Mouse (Mus musculus): ENCODE data around the gene Ddx31. TPM values are rescaled to one million over a fixed set of nuclear protein-coding genes. Genes with fewer than 3 reads are reported as not detected.

The Ddx31 gene
- polyA plus RNA-seq, 1 experiment from 2014 or later, result 12.7 TPM

GRCm38 (mm10) chr2:28915104-28915738, 75.0 kb downstream of the Ddx31 start:
- Histone ChIP-seq H3K9me3 (replicated peaks; ENCODE audit: control insufficient read depth, low read length) (no peaks in the 10 kb centered on the region), H3K36me3 (ENCODE audit: control insufficient read depth, insufficient read depth, low read length) (no peaks in the 10 kb centered on the region), H3K4me3 (replicated peaks; ENCODE audit: low read length) (no peak overlapping the region), H3K9ac (ENCODE audit: low read length) (no peak overlapping the region), H3K27me3 (ENCODE audit: control insufficient read depth, insufficient read depth, low read length) (peaks cover 94% of the 10 kb centered on the region), H3K4me1 (ENCODE audit: control insufficient read depth, insufficient read depth, low read length) (peaks cover 6% of the 10 kb centered on the region), H3K4me2 (ENCODE audit: low read depth, low read length) (no peak overlapping the region), H3K27ac (ENCODE audit: low read length) (no peak overlapping the region)
- WGBS, result 4% methylated on average over 22 of the region's 22 CpGs
- ATAC-seq (ENCODE audit: insufficient read depth, low FRiP score), result no peak

- Histone ChIP-seq H3K27ac (ENCODE audit: low read length) (no peak overlapping the region), H3K4me2 (ENCODE audit: low read depth, low read length) (peak overlapping the region; percentile 27; the same call in 1 of the 2 replicates), H3K4me3 (replicated peaks; ENCODE audit: low read length) (peak overlapping the region; percentile 11; the same call in 1 of the 2 replicates), H3K9me3 (replicated peaks; ENCODE audit: control insufficient read depth, low read length) (no peaks in the 10 kb centered on the region), H3K9ac (ENCODE audit: low read length) (no peak overlapping the region), H3K36me3 (ENCODE audit: control insufficient read depth, insufficient read depth, low read length) (no peaks in the 10 kb centered on the region), H3K4me1 (ENCODE audit: control insufficient read depth, insufficient read depth, low read length) (peaks cover 6% of the 10 kb centered on the region), H3K27me3 (ENCODE audit: control insufficient read depth, insufficient read depth, low read length) (peaks cover 92% of the 10 kb centered on the region)
- ATAC-seq (ENCODE audit: insufficient read depth, low FRiP score), result peak; percentile 82; the same call in 1 of the 2 replicates
- 1% methylated on average over 50 of the region's 50 CpGs for WGBS
These were observed 75.7 kb downstream of the Ddx31 start for GRCm38 (mm10) chr2:28915768-28916512.

GRCm38 (mm10) chr2:28916513-28916865, 76.3 kb downstream of the Ddx31 start, which contains the start of gene Barhl1:
Barhl1 (minus strand) TSS chr2:28916668.
- no peak within 1 kb of the TSS for H3K27ac ChIP-seq (ENCODE audit: low read length)
- WGBS, result 3% methylated on average over 18 of the region's 18 CpGs
- H3K4me2 ChIP-seq (ENCODE audit: low read depth, low read length), result peak within 1 kb of the TSS; percentile 27; the same call in 1 of the 2 replicates
- no peak for ATAC-seq (ENCODE audit: insufficient read depth, low FRiP score)
- H3K9ac ChIP-seq (ENCODE audit: low read length), result no peak within 1 kb of the TSS
- H3K4me1 ChIP-seq (ENCODE audit: control insufficient read depth, insufficient read depth, low read length), result peaks cover 6% of the 10 kb centered on the region
- H3K9me3 ChIP-seq (replicated peaks; ENCODE audit: control insufficient read depth, low read length), result no peaks in the 10 kb centered on the region
- H3K36me3 ChIP-seq (ENCODE audit: control insufficient read depth, insufficient read depth, low read length), result no peaks in the 10 kb centered on the region
- peak within 1 kb of the TSS; percentile 11; the same call in 1 of the 2 replicates for H3K4me3 ChIP-seq (replicated peaks; ENCODE audit: low read length)
- H3K27me3 ChIP-seq (ENCODE audit: control insufficient read depth, insufficient read depth, low read length), result peaks cover 90% of the 10 kb centered on the region

GRCm38 (mm10) chr2:28917156-28917517, 76.9 kb downstream of the Ddx31 start:
- Histone ChIP-seq H3K36me3 (ENCODE audit: control insufficient read depth, insufficient read depth, low read length) (no peaks in the 10 kb centered on the region), H3K9me3 (replicated peaks; ENCODE audit: control insufficient read depth, low read length) (no peaks in the 10 kb centered on the region), H3K4me1 (ENCODE audit: control insufficient read depth, insufficient read depth, low read length) (peaks cover 6% of the 10 kb centered on the region), H3K27ac (ENCODE audit: low read length) (no peak overlapping the region), H3K27me3 (ENCODE audit: control insufficient read depth, insufficient read depth, low read length) (peaks cover 89% of the 10 kb centered on the region), H3K9ac (ENCODE audit: low read length) (no peak overlapping the region), H3K4me2 (ENCODE audit: low read depth, low read length) (no peak overlapping the region), H3K4me3 (replicated peaks; ENCODE audit: low read length) (no peak overlapping the region)
- WGBS, result 5% methylated on average over 11 of the region's 11 CpGs
- ATAC-seq (ENCODE audit: insufficient read depth, low FRiP score), result no peak

- Histone ChIP-seq H3K27me3 (ENCODE audit: control insufficient read depth, insufficient read depth, low read length) (peaks cover 87% of the 10 kb centered on the region), H3K9ac (ENCODE audit: low read length) (no peak overlapping the region), H3K27ac (ENCODE audit: low read length) (no peak overlapping the region), H3K9me3 (replicated peaks; ENCODE audit: control insufficient read depth, low read length) (no peaks in the 10 kb centered on the region), H3K4me2 (ENCODE audit: low read depth, low read length) (0 out of 2 replicates have a peak overlapping the region, but pooled peaks have one; percentile 6), H3K36me3 (ENCODE audit: control insufficient read depth, insufficient read depth, low read length) (no peaks in the 10 kb centered on the region), H3K4me3 (replicated peaks; ENCODE audit: low read length) (peak overlapping the region; percentile 19; the same call in 1 of the 2 replicates), H3K4me1 (ENCODE audit: control insufficient read depth, insufficient read depth, low read length) (peaks cover 6% of the 10 kb centered on the region)
- ATAC-seq (ENCODE audit: insufficient read depth, low FRiP score), result no peak
- WGBS, result under 1% methylated on average over 73 of the region's 73 CpGs
These were observed 77.5 kb downstream of the Ddx31 start for GRCm38 (mm10) chr2:28917518-28918361.

- Histone ChIP-seq H3K4me2 (ENCODE audit: low read depth, low read length) (no peak overlapping the region), H3K27ac (ENCODE audit: low read length) (no peak overlapping the region), H3K27me3 (ENCODE audit: control insufficient read depth, insufficient read depth, low read length) (peaks cover 83% of the 10 kb centered on the region), H3K9ac (ENCODE audit: low read length) (no peak overlapping the region), H3K4me3 (replicated peaks; ENCODE audit: low read length) (no peak overlapping the region), H3K36me3 (ENCODE audit: control insufficient read depth, insufficient read depth, low read length) (no peaks in the 10 kb centered on the region), H3K4me1 (ENCODE audit: control insufficient read depth, insufficient read depth, low read length) (peaks cover 6% of the 10 kb centered on the region), H3K9me3 (replicated peaks; ENCODE audit: control insufficient read depth, low read length) (no peaks in the 10 kb centered on the region)
- WGBS, result 2% methylated on average over 4 of the region's 4 CpGs
- ATAC-seq (ENCODE audit: insufficient read depth, low FRiP score), result no peak
These were observed 78.8 kb downstream of the Ddx31 start for GRCm38 (mm10) chr2:28919001-28919400.

- 1% methylated on average over 4 of the region's 4 CpGs for WGBS
- H3K4me1 ChIP-seq (ENCODE audit: control insufficient read depth, insufficient read depth, low read length), result no peaks in the 10 kb centered on the region
These were observed 83.7 kb downstream of the Ddx31 start for GRCm38 (mm10) chr2:28923912-28924311.

GRCm38 (mm10) chr2:28930571-28930970, 90.4 kb downstream of the Ddx31 start:
- Histone ChIP-seq H3K4me3 (replicated peaks; ENCODE audit: low read length) (no peak overlapping the region), H3K27me3 (ENCODE audit: control insufficient read depth, insufficient read depth, low read length) (no peaks in the 10 kb centered on the region), H3K36me3 (ENCODE audit: control insufficient read depth, insufficient read depth, low read length) (no peaks in the 10 kb centered on the region), H3K4me1 (ENCODE audit: control insufficient read depth, insufficient read depth, low read length) (no peaks in the 10 kb centered on the region), H3K9me3 (replicated peaks; ENCODE audit: control insufficient read depth, low read length) (no peaks in the 10 kb centered on the region), H3K9ac (ENCODE audit: low read length) (no peak overlapping the region), H3K4me2 (ENCODE audit: low read depth, low read length) (no peak overlapping the region), H3K27ac (ENCODE audit: low read length) (no peak overlapping the region)
- WGBS, result 88% methylated on average over 3 of the region's 3 CpGs
- no peak for ATAC-seq (ENCODE audit: insufficient read depth, low FRiP score)

More at GRCm38 (mm10) chr2:28923912-28924311, 83.7 kb downstream of the Ddx31 start:
- ATAC-seq (ENCODE audit: insufficient read depth, low FRiP score), result no peak
- H3K36me3 ChIP-seq (ENCODE audit: control insufficient read depth, insufficient read depth, low read length), result no peaks in the 10 kb centered on the region
- peaks cover 35% of the 10 kb centered on the region for H3K27me3 ChIP-seq (ENCODE audit: control insufficient read depth, insufficient read depth, low read length)
- H3K4me3 ChIP-seq (replicated peaks; ENCODE audit: low read length), result no peak overlapping the region
- no peak overlapping the region for H3K27ac ChIP-seq (ENCODE audit: low read length)
- H3K9ac ChIP-seq (ENCODE audit: low read length), result no peak overlapping the region
- no peaks in the 10 kb centered on the region for H3K9me3 ChIP-seq (replicated peaks; ENCODE audit: control insufficient read depth, low read length)
- no peak overlapping the region for H3K4me2 ChIP-seq (ENCODE audit: low read depth, low read length)
